27 mouse cellular contexts compared by ENCODE assay signal in genomic region chr2:59129023-59129422, GRCm38 (mm10). TPM values are rescaled to one million over a fixed set of nuclear protein-coding genes. Genes with fewer than 3 reads are reported as not detected.
A peak's percentile ranks its signal among the peaks of the same experiment; 100 is the strongest.
DNase-seq lines count a peak whose midpoint lies in the region; ATAC-seq lines count a peak whose summit lies in the region.
"Had no signal": no experiment of that assay in that cellular context is flagged by ENCODE, and none has a peak within 500 bp of the region (broad histone marks: within the 10 kb centered on the region; RNA-seq: fewer than 3 reads in every experiment).

No protein-coding gene starts in this region.

- intact Hi-C loops in gastrocnemius, postnatal 36 days (cut with DNase I) = no loop called here

- peak overlapping the region; percentile 60 for H3K27ac ChIP-seq in macrophage
- no peak overlapping the region for H3K27ac ChIP-seq in intestine, embryonic 15.5 days
- H3K27ac ChIP-seq: embryonic facial prominence, embryonic 13.5 days; embryonic facial prominence, embryonic 15.5 days; forebrain, embryonic 10.5 days; forebrain, embryonic 12.5 days had no signal

- H3K4me2 ChIP-seq in intestine, embryonic 15.5 days (replicated peaks) = no peak overlapping the region
- H3K4me2 ChIP-seq: embryonic facial prominence, embryonic 13.5 days; embryonic facial prominence, embryonic 15.5 days; forebrain, embryonic 12.5 days had no signal

- H3K27me3 ChIP-seq in megakaryocyte, embryonic 14.5 days (replicated peaks) = no peaks in the 10 kb centered on the region
- no peaks in the 10 kb centered on the region for H3K27me3 ChIP-seq in intestine, embryonic 15.5 days (replicated peaks)
- H3K27me3 ChIP-seq: CH12.LX; embryonic facial prominence, embryonic 13.5 days; embryonic facial prominence, embryonic 15.5 days; forebrain, embryonic 12.5 days; Patski had no signal

- H3K4me3 ChIP-seq in macrophage (ENCODE audit: inconsistent target) = no peak overlapping the region
- H3K4me3 ChIP-seq in megakaryocyte, embryonic 14.5 days (replicated peaks) = peak overlapping the region; percentile 15
- H3K4me3 ChIP-seq in intestine, embryonic 15.5 days (replicated peaks) = no peak overlapping the region
- H3K4me3 ChIP-seq: embryonic facial prominence, embryonic 13.5 days; embryonic facial prominence, embryonic 15.5 days; erythroblast, embryonic 14.5 days; forebrain, embryonic 10.5 days; forebrain, embryonic 12.5 days had no signal

- H3K36me3 ChIP-seq in macrophage (ENCODE audit: inconsistent target) = no peaks in the 10 kb centered on the region
- no peaks in the 10 kb centered on the region for H3K36me3 ChIP-seq in megakaryocyte, embryonic 14.5 days (replicated peaks; ENCODE audit: low read length)
- no peaks in the 10 kb centered on the region for H3K36me3 ChIP-seq in intestine, embryonic 15.5 days
- H3K36me3 ChIP-seq: embryonic facial prominence, embryonic 13.5 days; embryonic facial prominence, embryonic 15.5 days; forebrain, embryonic 10.5 days; forebrain, embryonic 12.5 days; G1E had no signal

- H3K9me3 ChIP-seq in megakaryocyte, embryonic 14.5 days = no peaks in the 10 kb centered on the region
- H3K9me3 ChIP-seq in intestine, embryonic 15.5 days = no peaks in the 10 kb centered on the region
- H3K9me3 ChIP-seq: embryonic facial prominence, embryonic 13.5 days; embryonic facial prominence, embryonic 15.5 days; forebrain, embryonic 10.5 days; forebrain, embryonic 12.5 days; G1E had no signal

- 1% methylated on average over 6 of the region's 7 CpGs for WGBS in macrophage (ENCODE audit: missing documents)
- WGBS in intestine, embryonic 15.5 days = 68% methylated on average over 7 of the region's 7 CpGs

- peak; percentile 15 for DNase-seq in layer of hippocampus, adult 9-11 months
- DNase-seq in layer of hippocampus, postnatal 10 days (ENCODE audit: low spot score in 2 of 2) = no peak
- no peak for DNase-seq in cerebellum, postnatal 36 days
- DNase-seq in gastrocnemius, postnatal 36 days = no peak
- DNase-seq: adrenal gland, adult 8-10 months; adrenal gland, postnatal 14 days; adrenal gland, postnatal 36 days; B cell, adult 2 months; cerebellum, adult 11 months; cerebellum, adult 8-10 months; embryo, embryonic 11 days had no signal

- no peak overlapping the region for H3K9ac ChIP-seq in intestine, embryonic 15.5 days
- H3K9ac ChIP-seq: embryonic facial prominence, embryonic 13.5 days; embryonic facial prominence, embryonic 15.5 days; forebrain, embryonic 12.5 days had no signal

- no peaks in the 10 kb centered on the region for H3K79me2 ChIP-seq in macrophage (ENCODE audit: inconsistent target)

- ATAC-seq in intestine, embryonic 15.5 days = no peak
- ATAC-seq: activated CD4-positive, CD25-positive, alpha-beta regulatory T cell, adult 4 months; CD4-positive, CD25-positive, alpha-beta regulatory T cell, adult 4 months; forebrain, embryonic 14.5 days; forebrain, embryonic 16.5 days; Patski had no signal

- H3K4me1 ChIP-seq in megakaryocyte, embryonic 14.5 days = peaks cover 4% of the 10 kb centered on the region
- no peaks in the 10 kb centered on the region for H3K4me1 ChIP-seq in intestine, embryonic 15.5 days (replicated peaks)
- H3K4me1 ChIP-seq: embryonic facial prominence, embryonic 13.5 days; embryonic facial prominence, embryonic 15.5 days; forebrain, embryonic 10.5 days; forebrain, embryonic 12.5 days had no signal

RNA-seq across cellular contexts. Expression of gene Ccdc148, which starts 31.5 kb away (rescaled TPM):
- 10 to 100 TPM; 11.9 to 12.0 TPM for total RNA-seq in layer of hippocampus, postnatal 10 days (2021)
- 10 to 100 TPM in 7 of 26 experiments, 1 to 10 TPM in 18, under 1 TPM in 1; 0.96 to 15.3 (median 3.4) TPM for total RNA-seq in macrophage (2018; cell fraction: chromatin; rRNA removed)
- total RNA-seq in macrophage (2018; cell fraction: cytosol; rRNA removed) = 10 to 100 TPM in 1 of 26 experiments, 1 to 10 TPM in 23, under 1 TPM in 2; 0.76 to 10.2 (median 3.2) TPM
- total RNA-seq in macrophage (2018; cell fraction: nucleus; rRNA removed) = 10 to 100 TPM in 6 of 26 experiments, 1 to 10 TPM in 20; 1.0 to 15.7 (median 3.9) TPM
- 1.8 to 14.4 TPM (median 8.7 TPM) in 3 replicates for polyA plus RNA-seq in macrophage (2018)
- not detected in 2 replicates for polyA plus RNA-seq in megakaryocyte, embryonic 14.5 days (2012; ENCODE audit: insufficient read depth, low replicate concordance)
- under 1 TPM in 1 of 2 experiments, not detected in 1; 0.10 TPM for total RNA-seq in gastrocnemius, postnatal 36 days (2021)
- 0.88 and 0.90 TPM in 2 replicates for polyA plus RNA-seq in intestine, embryonic 15.5 days (2015; fragmentation: Nextera tagmentation; extraction: Ambion mirVana)
- total RNA-seq: CH12.LX; common myeloid progenitor, adult 5-6 weeks had no signal
- polyA plus RNA-seq: erythroblast, embryonic 14.5 days; G1E had no signal

RNA-seq across cellular contexts. Expression of gene Pkp4, which starts 31.6 kb away (rescaled TPM):
- 100 to 1,000 TPM; 207 to 238 TPM for total RNA-seq in layer of hippocampus, postnatal 10 days (2021)
- 100 to 1,000 TPM in 9 of 26 experiments, 10 to 100 TPM in 17; 48.9 to 172 (median 89.5) TPM for total RNA-seq in macrophage (2018; cell fraction: chromatin; rRNA removed)
- total RNA-seq in macrophage (2018; cell fraction: cytosol; rRNA removed) = 10 to 100 TPM; 40.1 to 61.8 (median 51.8) TPM
- 100 to 1,000 TPM in 5 of 26 experiments, 10 to 100 TPM in 21; 57.4 to 161 (median 83.1) TPM for total RNA-seq in macrophage (2018; cell fraction: nucleus; rRNA removed)
- polyA plus RNA-seq in macrophage (2018) = 33.2 to 69.4 TPM (median 48.4 TPM) in 3 replicates
- polyA plus RNA-seq in megakaryocyte, embryonic 14.5 days (2012; ENCODE audit: insufficient read depth, low replicate concordance) = 20.4 and 25.2 TPM in 2 replicates
- 10 to 100 TPM; 19.6 to 32.3 TPM for total RNA-seq in gastrocnemius, postnatal 36 days (2021)
- 17.4 and 19.6 TPM in 2 replicates for polyA plus RNA-seq in intestine, embryonic 15.5 days (2015; fragmentation: Nextera tagmentation; extraction: Ambion mirVana)
- total RNA-seq: CH12.LX had no signal
